Mouse (Mus musculus) T-helper 2 cell (primary cell): ENCODE measurements around the gene Pex5l.

ENCODE experiments used
- in situ Hi-C: fragments of 300-600 bp; cut with MboI, MseI; formaldehyde crosslinking; loops from one replicate; pipeline ENCODE4 v1.15.1; 2025; ENCODE audit warnings: high pct_unique_total_duplicates

Gene Pex5l

DNA sequence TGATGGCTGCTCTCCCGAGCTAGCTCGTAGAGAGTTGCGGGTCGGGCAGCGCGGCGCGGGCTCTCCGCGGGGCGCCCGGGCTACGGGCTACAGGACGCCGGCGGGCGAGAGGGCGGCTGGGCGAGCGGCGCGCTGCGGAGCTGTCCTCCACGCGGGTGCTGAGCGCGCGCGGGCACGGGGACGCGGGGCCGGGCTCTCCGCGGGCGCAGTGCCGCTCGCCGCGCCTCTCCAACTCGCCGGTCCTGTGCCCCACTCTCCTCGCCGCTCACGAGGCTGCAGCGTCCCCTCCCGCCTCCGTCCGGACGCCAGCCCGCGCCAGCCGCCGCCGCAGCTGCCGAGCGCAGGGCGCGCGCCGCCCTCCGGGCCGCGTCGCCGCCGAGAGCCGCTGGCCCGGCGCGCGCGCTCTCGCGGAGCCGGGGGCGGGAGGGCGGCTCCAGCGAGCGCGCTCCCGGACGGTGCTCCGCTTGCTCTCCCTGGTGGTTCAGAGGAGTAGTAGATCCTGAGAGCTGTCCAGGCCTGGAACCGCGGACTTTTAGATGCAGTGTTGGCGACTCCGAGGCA is at the start of gene Pex5l:
Gene Pex5l (minus strand): TSS at position 347 of the 561 bp plus-strand sequence.
- in situ Hi-C loops: no loop called here

DNA sequence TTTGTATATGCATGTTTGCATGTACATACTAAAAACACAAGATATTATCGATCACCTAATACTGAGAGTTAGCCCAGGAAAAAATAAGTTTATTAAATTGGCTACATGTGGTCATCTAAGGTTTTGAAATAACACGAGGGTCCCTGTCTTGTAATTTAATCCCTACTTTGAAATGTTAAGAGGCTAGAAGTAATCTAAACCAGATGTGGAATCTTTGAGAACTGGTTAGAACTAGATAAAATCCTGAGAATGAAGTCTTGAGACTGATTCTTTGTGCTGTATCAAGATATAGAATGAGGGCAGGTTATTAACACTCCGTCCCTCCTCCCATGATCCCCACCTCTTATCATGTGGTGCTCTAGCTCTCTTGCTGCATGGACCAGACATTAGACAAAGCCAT is 22.1 kb upstream of the Pex5l start:
- in situ Hi-C loops: no loop called here

DNA sequence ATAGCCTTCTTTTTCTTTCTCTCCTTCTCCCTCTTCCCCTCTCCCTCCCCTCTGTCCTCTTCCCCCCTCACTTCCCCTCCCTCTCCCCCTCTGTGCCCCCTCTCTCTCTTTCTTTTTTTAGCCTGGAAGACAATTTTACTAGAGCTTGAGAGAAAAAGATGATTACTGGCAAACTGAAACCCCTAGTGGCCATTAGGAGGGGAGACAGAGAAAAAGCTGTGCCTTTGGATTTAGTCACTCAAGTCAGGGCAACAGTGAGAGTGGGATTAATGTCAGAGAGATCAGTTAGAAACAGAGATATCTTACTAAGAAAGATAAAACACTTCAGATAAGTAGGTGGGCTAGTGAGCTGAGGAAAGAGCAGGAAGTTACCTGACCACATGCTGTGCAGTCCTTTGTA is 20.8 kb upstream of the Pex5l start:
- in situ Hi-C loops: no loop called here

DNA sequence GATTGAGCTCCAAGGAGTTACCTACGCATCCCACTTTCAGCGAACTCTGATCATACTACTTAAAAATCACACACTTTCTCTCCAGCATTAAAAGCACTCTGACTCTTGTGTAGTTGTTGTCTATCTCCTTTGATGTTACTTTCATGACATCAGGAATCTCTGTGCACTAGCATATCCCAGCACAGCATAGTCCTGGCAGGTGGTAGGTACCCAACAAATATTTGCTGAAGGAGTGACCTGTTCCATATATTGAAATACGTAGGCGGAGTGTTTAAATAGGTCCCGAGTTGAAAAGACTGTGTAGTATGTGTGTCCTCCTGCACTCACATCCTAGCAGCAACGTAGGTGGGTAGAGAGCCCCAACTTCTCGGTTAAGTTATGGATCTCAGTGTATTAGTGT is 545 bp upstream of the Pex5l start:
- in situ Hi-C loops: no loop called here

DNA sequence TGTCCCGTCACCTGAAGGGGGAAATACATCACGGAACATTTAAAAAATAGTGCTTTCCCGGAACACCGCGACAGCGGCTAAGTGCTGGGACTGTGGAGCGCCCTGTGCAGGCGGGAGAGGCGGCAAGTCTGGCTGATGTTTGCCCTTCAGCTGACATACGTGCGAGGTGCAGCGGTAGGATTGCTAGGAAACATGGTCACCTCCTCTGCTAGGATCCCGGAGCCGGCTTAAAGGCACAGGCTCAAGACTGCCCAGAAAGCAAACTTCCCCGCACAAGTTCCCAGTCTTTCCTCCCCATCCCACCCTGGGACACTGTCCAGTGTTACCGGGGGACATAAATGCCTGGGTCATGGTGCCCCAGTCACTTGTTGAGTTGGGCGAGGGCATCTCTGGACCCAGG is 649 bp downstream of the Pex5l start:
- in situ Hi-C loops: no loop called here

DNA sequence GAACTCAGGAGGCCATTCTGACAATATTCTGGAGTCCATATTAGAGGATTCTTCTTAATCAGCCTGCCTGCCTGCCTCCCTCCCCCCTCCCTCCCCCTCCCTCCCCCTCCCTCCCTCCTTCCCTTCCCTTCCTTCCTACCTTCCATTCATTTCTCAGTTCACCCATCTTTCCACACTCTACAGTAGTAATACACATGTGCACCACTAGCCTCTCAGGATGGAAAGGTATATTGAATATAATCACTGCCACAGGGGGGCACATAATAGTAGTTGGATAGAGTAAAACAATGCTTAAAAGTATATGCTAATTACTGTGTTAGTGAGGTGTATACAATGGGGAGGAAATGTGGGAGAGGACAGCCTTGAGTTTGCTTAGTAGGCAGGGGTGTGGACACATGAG is 13.1 kb downstream of the Pex5l start:
- in situ Hi-C loops: no loop called here

DNA sequence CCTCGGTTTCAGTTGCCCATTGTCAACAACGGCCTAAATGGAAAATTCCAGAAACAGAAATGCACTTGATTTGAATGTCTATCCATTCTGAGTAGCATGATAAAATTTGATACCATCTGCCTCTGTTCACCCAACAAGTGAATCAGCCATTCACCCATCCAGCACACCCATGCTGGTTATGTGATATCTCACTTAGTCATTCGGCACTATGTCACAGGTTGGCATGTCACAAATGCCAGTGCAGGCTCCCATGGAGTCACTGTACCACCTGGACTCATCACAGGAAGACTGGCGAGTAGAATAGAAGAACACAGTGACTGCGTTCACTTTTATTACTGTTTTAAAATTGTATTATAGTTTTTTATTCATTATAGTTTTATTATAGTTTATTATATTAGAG is 18.3 kb downstream of the Pex5l start:
- in situ Hi-C loops: no loop called here

DNA sequence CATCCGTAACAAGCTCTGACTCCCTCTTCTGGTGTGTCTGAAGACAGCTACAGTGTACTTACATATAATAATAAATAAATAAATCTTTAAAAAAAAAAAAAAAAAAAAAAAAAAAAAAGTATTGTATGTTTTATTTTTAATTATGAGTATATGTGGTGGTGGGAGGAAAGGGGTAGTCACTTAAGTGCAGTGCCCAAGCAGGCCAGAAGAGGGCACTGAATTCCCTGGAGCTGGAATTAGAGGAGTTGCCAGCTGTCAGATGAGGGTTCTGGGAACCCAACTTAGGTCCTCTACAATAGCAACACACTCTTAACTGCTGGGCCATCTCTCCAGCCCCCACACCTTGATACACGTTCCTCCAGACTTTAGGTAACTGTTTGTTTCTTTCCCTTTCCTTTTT is 37.3 kb downstream of the Pex5l start:
- in situ Hi-C loops: no loop called here

DNA sequence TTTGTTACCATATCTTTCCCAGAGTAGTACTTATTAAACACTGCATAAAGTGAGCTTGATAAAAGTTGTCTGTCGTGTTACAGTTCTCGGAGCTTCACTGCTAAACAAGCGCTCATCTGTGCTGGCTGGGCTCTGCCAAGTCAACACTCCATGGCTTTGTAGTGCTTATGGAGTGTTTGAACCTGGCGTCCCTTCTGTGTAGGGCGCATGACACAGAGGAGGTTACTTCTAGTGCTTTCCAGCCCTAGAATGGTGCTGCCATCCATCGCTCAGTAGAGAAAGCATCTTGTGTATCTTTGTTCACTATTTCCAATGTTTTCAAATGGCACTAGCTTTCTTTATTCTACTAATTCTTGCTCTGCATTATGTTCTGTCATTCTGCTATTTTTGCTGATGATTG is 39.5 kb downstream of the Pex5l start:
- in situ Hi-C loops: no loop called here

DNA sequence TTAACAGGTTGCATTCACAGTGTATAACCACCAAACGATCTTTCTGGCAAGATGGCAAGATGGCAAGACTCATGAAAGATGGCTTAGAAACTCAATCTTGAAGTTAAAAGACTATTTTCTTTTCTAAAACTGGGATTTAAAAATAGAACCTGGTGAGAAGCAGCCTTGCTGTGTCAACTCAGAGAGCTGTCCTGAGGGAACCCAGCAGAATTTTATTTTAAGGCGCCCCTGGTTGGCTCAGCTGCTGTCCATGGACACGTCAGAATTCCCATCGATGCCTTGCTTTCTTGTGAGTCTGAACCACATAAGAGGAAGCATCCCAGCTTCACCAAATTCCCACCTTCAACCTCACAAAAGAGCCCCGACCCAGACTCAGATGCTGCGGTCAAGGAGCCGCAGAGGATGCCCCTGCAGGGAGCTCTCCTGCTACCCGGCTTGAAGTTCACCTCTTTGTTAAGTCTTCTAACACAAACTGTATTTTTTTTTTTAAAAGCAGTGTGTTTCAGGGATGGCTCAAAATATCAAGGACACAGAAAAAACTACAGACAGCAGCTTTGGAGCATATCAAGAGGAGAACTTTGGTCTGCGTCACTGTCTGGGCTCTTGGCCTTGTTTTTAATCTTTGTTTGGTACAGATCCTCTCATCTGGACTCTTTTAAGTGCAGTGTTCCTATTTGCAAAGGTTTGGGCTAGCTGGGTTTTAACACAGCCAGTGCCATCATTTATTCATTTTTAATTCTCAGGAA is 44.3 kb downstream of the Pex5l start:
- in situ Hi-C loops: no loop called here

DNA sequence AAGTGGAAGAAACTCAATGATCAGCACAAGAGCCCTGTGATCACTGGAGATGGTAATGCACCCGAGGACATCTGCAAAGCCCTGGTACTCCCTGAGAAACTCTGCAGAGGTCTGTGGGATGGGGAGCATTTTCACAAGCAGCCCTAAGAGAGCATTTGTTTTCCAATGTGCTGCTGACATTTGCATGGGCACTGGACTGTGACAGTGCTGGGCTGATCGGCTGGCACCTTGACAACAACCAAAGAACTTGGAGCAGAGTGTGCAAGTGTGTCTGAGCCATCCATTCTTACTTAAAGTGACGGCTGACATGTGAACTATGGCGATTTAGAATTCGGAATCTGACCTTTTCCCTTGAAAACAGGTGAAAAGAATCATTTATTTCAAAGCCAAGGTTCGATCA is 49.4 kb downstream of the Pex5l start:
- in situ Hi-C loops: no loop called here

DNA sequence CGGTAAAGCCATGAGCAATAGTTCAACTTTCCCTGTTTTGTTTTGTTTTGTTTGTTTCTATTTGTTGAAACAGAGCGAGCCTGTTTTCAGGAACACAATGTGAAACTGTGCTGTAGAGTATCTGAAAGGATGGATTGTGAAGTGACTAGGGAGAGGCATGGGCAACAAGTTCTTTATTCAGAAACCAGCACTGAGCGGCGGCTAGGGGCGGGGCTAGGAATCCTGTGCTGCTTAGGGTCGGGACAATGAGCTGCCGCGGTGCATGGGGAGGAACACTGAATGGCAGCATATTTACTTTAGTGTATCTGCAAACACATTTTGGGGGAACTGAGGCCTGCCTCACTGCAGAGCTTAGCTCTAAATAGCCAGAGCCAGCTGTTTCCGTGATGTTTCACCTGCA is 53.0 kb downstream of the Pex5l start:
- in situ Hi-C loops: no loop called here

DNA sequence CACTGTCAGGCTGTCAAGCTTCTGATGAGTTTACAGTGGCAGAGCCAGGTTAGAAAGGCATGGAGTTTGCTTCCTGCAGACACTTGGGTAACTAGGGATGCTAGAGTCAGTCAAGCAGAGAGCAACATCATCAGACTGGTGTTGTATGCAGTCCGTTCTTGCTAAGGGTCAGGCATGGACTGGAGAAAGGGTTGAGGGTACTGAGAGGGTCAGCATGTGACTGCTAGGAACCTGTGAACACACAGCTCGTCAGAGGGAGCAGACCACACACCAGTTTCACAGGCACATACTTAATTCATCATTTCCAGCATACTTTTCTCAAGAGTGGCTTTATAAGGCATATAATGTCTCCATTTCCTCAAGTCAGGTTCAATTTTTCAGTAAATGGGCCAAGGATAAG is 53.6 kb downstream of the Pex5l start:
- in situ Hi-C loops: no loop called here

DNA sequence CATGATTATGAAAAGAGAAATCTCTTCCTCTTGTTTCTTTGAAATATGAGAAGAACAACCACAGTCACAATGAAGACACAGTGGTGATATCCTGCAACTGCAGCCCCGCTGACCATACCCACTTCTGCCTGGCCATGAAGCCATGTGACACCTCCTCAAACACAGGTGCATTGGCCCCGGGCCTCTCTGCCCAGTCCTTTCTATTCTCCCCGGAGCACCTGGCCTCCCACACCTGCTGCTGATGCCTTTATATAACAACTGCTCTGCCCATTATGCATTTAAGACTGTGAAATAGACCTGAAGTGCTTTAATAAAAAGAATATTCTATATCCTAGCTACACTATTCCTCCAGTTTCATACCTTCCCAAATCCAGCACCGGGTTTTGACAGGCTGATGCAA is 54.8 kb downstream of the Pex5l start:
- in situ Hi-C loops: no loop called here

DNA sequence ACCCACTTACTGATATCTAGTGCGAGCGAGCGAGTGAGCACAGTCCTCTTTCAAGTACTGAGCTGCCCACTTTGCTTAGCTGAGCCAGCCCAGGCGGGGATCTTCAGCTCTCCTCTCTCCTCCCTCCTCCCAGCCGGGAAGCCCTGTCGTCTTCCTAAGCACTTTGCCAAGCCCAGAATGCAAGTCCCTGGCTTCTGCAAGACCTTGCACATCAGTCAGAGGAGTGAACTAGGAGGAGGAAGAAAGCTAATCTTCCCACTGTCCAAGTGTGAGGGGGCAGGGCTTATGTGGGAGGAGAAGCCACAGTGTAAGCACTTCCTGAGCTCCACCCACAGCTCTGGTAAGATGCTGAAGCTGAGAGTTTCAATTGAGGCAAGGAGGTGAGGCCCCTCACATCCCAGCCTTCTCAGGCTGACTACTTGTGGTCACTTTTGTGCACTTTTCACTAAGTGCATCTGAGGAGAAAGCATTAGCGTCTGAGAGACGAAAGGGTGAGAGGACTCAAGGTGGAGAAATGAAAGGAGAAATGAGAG is 60.2 kb downstream of the Pex5l start:
- in situ Hi-C loops: no loop called here

DNA sequence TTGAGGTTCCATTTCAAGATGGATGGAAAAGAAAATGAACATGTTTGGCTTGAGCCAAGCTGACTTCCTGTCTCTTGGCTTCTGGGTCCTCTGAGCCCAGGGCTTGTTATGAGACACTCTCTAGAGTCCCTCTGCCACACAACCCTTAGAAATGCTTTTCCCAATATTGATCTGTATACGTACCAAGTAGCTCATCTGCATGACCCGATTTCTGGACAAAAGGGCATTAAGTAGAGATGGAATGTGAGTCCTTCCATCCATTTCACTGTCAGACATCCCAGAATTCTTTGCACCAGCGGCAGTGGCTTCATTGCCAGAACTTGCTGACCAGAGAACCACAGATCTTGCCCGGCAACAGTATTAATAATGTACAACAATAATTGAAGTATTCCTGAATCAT is 61.3 kb downstream of the Pex5l start:
- in situ Hi-C loops: no loop called here

DNA sequence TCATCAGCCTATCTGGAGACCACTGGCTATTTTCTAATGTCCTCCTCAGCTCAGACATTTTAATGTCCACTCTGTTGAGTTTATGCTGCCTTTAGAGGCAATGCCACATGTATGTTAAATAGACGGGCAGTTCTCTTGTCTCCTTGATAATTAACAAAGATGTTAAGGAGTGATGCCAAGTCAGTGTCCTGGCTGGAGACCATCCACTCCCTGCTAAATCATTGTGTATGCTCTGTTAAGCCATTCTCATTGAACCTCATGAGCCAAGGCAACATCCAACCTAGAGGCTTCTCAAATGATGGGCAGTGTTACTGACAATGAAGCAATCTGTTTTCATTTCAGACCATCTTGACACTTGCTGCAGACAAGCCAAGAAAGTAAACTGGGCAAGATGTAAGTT is 63.4 kb downstream of the Pex5l start:
- in situ Hi-C loops: no loop called here

DNA sequence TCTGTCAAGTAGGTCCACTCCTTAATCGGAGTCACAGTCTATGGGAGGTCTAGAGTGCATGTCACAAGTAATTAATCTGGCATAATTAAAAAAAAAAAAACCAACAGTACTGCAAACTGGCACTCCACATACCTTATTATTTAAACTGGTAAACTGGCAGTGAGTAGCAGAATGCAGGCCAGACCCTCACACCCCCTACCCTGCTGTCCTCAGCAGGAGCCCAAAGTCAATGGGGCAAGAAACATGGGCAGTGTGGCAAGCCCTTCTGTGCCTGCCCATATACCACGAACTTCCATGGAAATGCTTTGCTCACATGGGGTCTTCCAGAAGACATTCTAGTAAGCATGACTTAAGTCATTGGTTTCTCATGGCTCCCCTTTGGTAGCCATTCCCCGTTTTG is 63.9 kb downstream of the Pex5l start:
- in situ Hi-C loops: no loop called here

DNA sequence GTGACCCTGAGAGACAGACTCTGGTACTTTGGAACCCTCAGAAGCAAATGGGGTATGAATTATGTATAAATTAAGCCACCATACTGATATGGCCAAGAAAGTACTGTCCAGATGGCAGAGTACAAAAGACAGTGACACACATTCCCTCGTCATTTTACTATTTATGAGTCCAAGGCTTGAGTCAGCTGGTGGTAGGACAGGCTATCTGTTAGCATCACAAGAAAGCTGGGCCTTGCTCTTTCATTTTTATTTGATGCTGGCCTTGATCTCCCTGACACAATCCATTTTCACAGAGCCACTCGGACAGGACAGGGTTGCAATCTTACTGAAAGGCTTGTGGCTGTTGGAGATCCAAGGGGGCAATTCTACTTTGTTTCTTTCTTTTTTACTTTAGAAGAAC is 67.4 kb downstream of the Pex5l start:
- in situ Hi-C loops: no loop called here

DNA sequence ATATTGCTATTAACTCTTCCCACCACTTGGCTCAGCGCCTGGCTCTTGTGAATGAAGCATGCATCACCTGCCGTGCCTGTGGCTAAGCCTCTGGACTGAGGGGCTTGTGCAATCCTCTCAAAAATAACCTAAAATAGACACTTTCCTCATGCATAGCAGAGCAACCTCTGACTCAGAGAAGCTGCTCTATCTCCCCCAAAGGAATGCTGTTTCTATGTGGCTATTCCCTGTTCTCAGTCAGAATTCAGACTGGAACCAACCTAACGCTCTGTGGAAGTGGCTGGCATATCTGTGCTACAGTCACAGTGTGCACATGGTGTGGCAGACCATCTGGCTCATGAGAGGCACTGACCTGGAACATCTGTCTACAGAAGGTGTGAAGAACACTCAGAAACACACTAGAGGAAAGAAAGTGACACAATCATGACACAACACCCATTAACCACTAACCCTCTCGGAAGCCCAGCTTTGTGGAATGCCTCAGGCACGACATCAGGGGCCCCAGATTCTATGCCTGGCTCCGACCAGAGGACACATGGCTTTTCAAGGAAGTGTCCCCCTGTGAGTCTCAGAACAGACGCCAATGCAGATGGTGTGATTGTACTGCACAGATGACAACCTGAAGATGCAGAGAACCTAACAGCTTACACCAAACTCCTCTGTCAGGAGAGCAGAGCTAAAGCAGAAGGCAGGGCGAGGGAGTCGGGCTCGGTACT is 68.6 kb downstream of the Pex5l start:
- in situ Hi-C loops: no loop called here

DNA sequence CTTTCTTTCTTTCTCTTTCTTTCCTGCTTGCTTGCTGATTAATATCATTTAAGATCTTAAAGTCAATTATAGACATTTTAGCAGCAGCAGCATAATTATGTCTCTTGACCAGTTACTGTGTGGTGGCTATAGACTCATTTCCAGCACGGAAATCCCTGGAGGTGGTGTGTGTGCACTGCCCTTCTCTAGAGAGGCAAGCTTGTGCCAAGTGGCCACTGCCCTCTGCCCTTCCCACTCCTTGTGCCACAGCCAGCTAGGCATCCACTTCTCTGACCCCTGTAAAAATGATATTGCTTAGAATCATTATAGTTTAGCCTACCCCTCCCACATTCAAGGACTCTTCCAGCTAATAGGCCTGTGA is 69.2 kb downstream of the Pex5l start:
- in situ Hi-C loops: no loop called here

DNA sequence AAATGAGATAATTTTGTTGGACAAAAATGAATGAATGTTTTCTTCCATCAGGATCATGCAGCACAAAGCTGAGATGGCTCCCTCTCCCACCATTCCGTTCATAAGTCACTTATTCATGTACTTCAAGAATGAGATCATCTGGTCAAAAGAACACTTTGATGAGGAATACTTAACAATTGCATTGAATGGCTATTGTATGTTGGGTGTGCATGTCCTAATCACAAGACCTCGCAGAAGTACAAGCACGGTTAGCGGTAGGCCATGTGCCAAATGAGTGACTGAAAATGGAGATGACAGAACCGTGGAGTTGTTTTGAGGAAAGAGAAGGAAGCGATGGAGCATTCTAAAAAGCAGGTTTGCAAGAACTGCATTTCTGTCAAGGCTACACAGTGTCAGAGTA is 72.3 kb downstream of the Pex5l start:
- in situ Hi-C loops: no loop called here

DNA sequence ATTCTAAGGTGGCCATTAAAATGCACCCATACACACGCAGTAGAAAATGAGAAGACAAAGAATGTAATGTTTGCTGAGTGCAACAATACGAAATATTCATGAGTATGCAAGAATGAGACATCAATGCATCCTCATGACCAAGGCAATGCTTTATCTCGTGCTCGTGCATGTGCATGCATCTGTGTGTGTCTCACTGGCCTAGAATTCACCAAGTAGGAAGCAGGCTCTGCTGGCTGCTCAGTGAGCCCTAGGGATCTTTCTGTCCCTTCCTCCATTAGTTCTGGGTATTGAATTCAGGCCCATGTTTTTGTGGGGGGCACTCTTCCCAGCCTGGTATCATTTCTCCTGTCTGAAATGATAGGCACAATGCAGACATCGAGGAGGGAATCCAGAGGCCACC is 74.9 kb downstream of the Pex5l start:
- in situ Hi-C loops: no loop called here
